Mouse (Mus musculus) MEL (cell line): ENCODE measurements around the gene Anapc10. TPM values are rescaled to one million over a fixed set of nuclear protein-coding genes. Genes with fewer than 3 reads are reported as not detected.

Source experiments
- DNase-seq: peaks from one replicate; pipeline ENCODE4 v3.0.0; 2011; ENCODE audit warnings: low read depth, low spot score
- H3K27ac ChIP-seq: 2 replicates; pipeline ENCODE4 v1.5.1; 2012; ENCODE audit warnings: low read depth, mild to moderate bottlenecking, control low read depth, low read length, moderate library complexity; ENCODE audit not compliant: control insufficient read depth
- H3K27me3 ChIP-seq, 2 experiments: fragments of 150-350 bp in 1 of 2; sonication (generic) in 1 of 2; 2 replicates each; pipeline ENCODE4 v1.6.1; 2012; ENCODE audit warnings: low read length in 2 of 2, mild to moderate bottlenecking in 2 of 2, improper control_type of control experiment in 1 of 2, moderate library complexity in 1 of 2; ENCODE audit not compliant: insufficient read depth in 2 of 2, control insufficient read depth in 1 of 2
- H3K36me3 ChIP-seq, 2 experiments: 2 replicates each; pipeline ENCODE4 v1.6.1; 2012 to 2014; ENCODE audit warnings: low read length in 2 of 2, improper control_type of control experiment in 1 of 2, inconsistent platforms in 1 of 2, mild to moderate bottlenecking in 1 of 2; ENCODE audit not compliant: insufficient read depth in 2 of 2, control insufficient read depth in 1 of 2
- H3K4me1 ChIP-seq, 2 experiments: fragments of 150-350 bp in 1 of 2; sonication (generic) in 1 of 2; 2 replicates each; pipeline ENCODE4 v1.6.1; 2012; ENCODE audit warnings: low read length in 2 of 2, improper control_type of control experiment in 1 of 2, mild to moderate bottlenecking in 1 of 2; ENCODE audit not compliant: insufficient read depth in 2 of 2, control insufficient read depth in 1 of 2
- H3K4me3 ChIP-seq, 2 experiments: fragments of 150-350 bp in 1 of 2; sonication (generic) in 1 of 2; 2 replicates each; pipeline ENCODE4 v1.5.1; 2012; ENCODE audit warnings: low read depth in 2 of 2, low read length in 2 of 2, mild to moderate bottlenecking in 2 of 2, moderate library complexity in 2 of 2, control low read depth in 1 of 2, improper control_type of control experiment in 1 of 2; ENCODE audit not compliant: control insufficient read depth in 1 of 2, insufficient read depth in 1 of 2
- H3K79me2 ChIP-seq: 2 replicates; pipeline ENCODE4 v1.6.1; 2012; ENCODE audit warnings: mild to moderate bottlenecking, low read length, moderate library complexity; ENCODE audit not compliant: control insufficient read depth, poor library complexity, insufficient read depth
- H3K9ac ChIP-seq: 2 replicates; pipeline ENCODE4 v1.6.1; 2012; ENCODE audit warnings: low read depth, mild to moderate bottlenecking, control low read depth, low read length, moderate library complexity; ENCODE audit not compliant: control insufficient read depth, poor library complexity, severe bottlenecking
- H3K9me3 ChIP-seq: fragments of 150-350 bp; sonication (generic); replicated peaks from 2 replicates; pipeline ENCODE4 v1.6.1; 2012; ENCODE audit warnings: mild to moderate bottlenecking, low read length, improper control_type of control experiment, moderate library complexity; ENCODE audit not compliant: insufficient read depth
- BHLHE40 ChIP-seq: IDR thresholded peaks from 2 replicates; pipeline ENCODE4 v1.6.1; 2012; ENCODE audit warnings: low read depth, mild to moderate bottlenecking, inconsistent platforms, low read length, improper control_type of control experiment, borderline replicate concordance
- CHD1 ChIP-seq: IDR thresholded peaks from 2 replicates; pipeline ENCODE4 v1.6.1; 2012; ENCODE audit warnings: low read depth, mild to moderate bottlenecking, inconsistent platforms, low read length, improper control_type of control experiment
- CHD2 ChIP-seq: IDR thresholded peaks from 2 replicates; pipeline ENCODE4 v1.6.1; 2011; ENCODE audit warnings: low read length, improper control_type of control experiment
- CTCF ChIP-seq, 3 experiments: IDR thresholded peaks in 2 of 3; conservative IDR thresholded peaks in 1 of 3; 2 replicates each; pipeline ENCODE4 v1.5.1; 2011 to 2012; ENCODE audit warnings: low read length in 3 of 3, low read depth in 2 of 3, mild to moderate bottlenecking in 2 of 3, improper control_type of control experiment in 1 of 3, inconsistent platforms in 1 of 3, mixed read lengths in 1 of 3, moderate library complexity in 1 of 3; ENCODE audit not compliant: control insufficient read depth in 1 of 3, insufficient read depth in 1 of 3, poor library complexity in 1 of 3, severe bottlenecking in 1 of 3
- ELF1 ChIP-seq: IDR thresholded peaks from 2 replicates; pipeline ENCODE4 v1.6.1; 2014; ENCODE audit warnings: low read depth, mild to moderate bottlenecking, inconsistent platforms, low read length, improper control_type of control experiment, moderate library complexity
- EP300 ChIP-seq, 2 experiments: IDR thresholded peaks; 2 replicates each; pipeline ENCODE4 v1.6.1; 2011; ENCODE audit warnings: improper control_type of control experiment in 2 of 2, low read length in 2 of 2, low read depth in 1 of 2, mild to moderate bottlenecking in 1 of 2
- ETS1 ChIP-seq: IDR thresholded peaks from 2 replicates; pipeline ENCODE4 v1.6.1; 2012; ENCODE audit warnings: low read depth, mild to moderate bottlenecking, inconsistent platforms, low read length, improper control_type of control experiment, moderate library complexity
- GABPA ChIP-seq: IDR thresholded peaks from 2 replicates; pipeline ENCODE4 v1.6.1; 2012; ENCODE audit warnings: low read depth, mild to moderate bottlenecking, inconsistent platforms, low read length, improper control_type of control experiment, moderate library complexity
- GATA1 ChIP-seq: IDR thresholded peaks from 2 replicates; pipeline ENCODE4 v1.6.1; 2011; ENCODE audit warnings: low read depth, low read length, improper control_type of control experiment
- JUND ChIP-seq: IDR thresholded peaks from 2 replicates; pipeline ENCODE4 v1.6.1; 2011; ENCODE audit warnings: low read depth, mild to moderate bottlenecking, improper control_type of control experiment, low read length
- KAT2A ChIP-seq: conservative IDR thresholded peaks from 2 replicates; pipeline ENCODE4 v1.6.1; 2012; ENCODE audit warnings: low read depth, low read length, improper control_type of control experiment, inconsistent platforms
- MAFK ChIP-seq: IDR thresholded peaks from 2 replicates; pipeline ENCODE4 v1.6.1; 2011; ENCODE audit warnings: low read depth, mild to moderate bottlenecking, low read length, improper control_type of control experiment, borderline replicate concordance
- MAZ ChIP-seq: IDR thresholded peaks from 2 replicates; pipeline ENCODE4 v1.6.1; 2012; ENCODE audit warnings: low read depth, mild to moderate bottlenecking, inconsistent platforms, low read length, improper control_type of control experiment
- MXI1 ChIP-seq: IDR thresholded peaks from 2 replicates; pipeline ENCODE4 v1.6.1; 2011; ENCODE audit warnings: mild to moderate bottlenecking, low read depth, low read length, improper control_type of control experiment
- MYB ChIP-seq: IDR thresholded peaks from 2 replicates; pipeline ENCODE4 v1.6.1; 2011; ENCODE audit warnings: mild to moderate bottlenecking, low read depth, low read length, improper control_type of control experiment
- MYC ChIP-seq: IDR thresholded peaks from 2 replicates; pipeline ENCODE4 v1.6.1; 2011; ENCODE audit warnings: low read depth, mild to moderate bottlenecking, low read length, improper control_type of control experiment, moderate library complexity
- NELFE ChIP-seq: IDR thresholded peaks from 2 replicates; pipeline ENCODE4 v1.6.1; 2011; ENCODE audit warnings: low read depth, low read length, improper control_type of control experiment
- NRF1 ChIP-seq: IDR thresholded peaks from 2 replicates; pipeline ENCODE4 v1.6.1; 2014; ENCODE audit warnings: low read depth, mild to moderate bottlenecking, inconsistent platforms, low read length, improper control_type of control experiment, moderate library complexity; ENCODE audit not compliant: poor library complexity, insufficient read depth, severe bottlenecking
- POLR2A ChIP-seq, 2 experiments: IDR thresholded peaks; 2 replicates each; pipeline ENCODE4 v1.6.1; 2011 to 2012; ENCODE audit warnings: low read length in 2 of 2, mild to moderate bottlenecking in 2 of 2, control low read depth in 1 of 2, improper control_type of control experiment in 1 of 2, low read depth in 1 of 2, moderate library complexity in 1 of 2; ENCODE audit not compliant: control insufficient read depth in 1 of 2, insufficient read depth in 1 of 2, poor library complexity in 1 of 2
- POLR2AphosphoS2 ChIP-seq: IDR thresholded peaks from 2 replicates; pipeline ENCODE4 v1.6.1; 2011; ENCODE audit warnings: low read length, improper control_type of control experiment
- POLR2AphosphoS5 ChIP-seq: IDR thresholded peaks from 2 replicates; pipeline ENCODE4 v1.6.1; 2012; ENCODE audit warnings: low read depth, borderline replicate concordance, mild to moderate bottlenecking, inconsistent platforms, low read length, moderate library complexity, mixed read lengths
- RAD21 ChIP-seq: IDR thresholded peaks from 2 replicates; pipeline ENCODE4 v1.6.1; 2011; ENCODE audit warnings: mild to moderate bottlenecking, low read depth, low read length, improper control_type of control experiment
- SIN3A ChIP-seq: IDR thresholded peaks from 2 replicates; pipeline ENCODE4 v1.6.1; 2012; ENCODE audit warnings: low read length, improper control_type of control experiment, inconsistent platforms
- SMC3 ChIP-seq: IDR thresholded peaks from 2 replicates; pipeline ENCODE4 v1.6.1; 2011; ENCODE audit warnings: low read depth, low read length, improper control_type of control experiment
- TAL1 ChIP-seq: IDR thresholded peaks from 2 replicates; pipeline ENCODE4 v1.6.1; 2012; ENCODE audit warnings: mild to moderate bottlenecking, inconsistent platforms, low read length, moderate library complexity, mixed read lengths
- TBP ChIP-seq: IDR thresholded peaks from 2 replicates; pipeline ENCODE4 v1.8.0; 2011; ENCODE audit warnings: low read depth, low read length, improper control_type of control experiment
- TCF12 ChIP-seq: IDR thresholded peaks from 2 replicates; pipeline ENCODE4 v1.6.1; 2014; ENCODE audit warnings: low read depth, mild to moderate bottlenecking, inconsistent platforms, low read length, improper control_type of control experiment, moderate library complexity
- UBTF ChIP-seq: IDR thresholded peaks from 2 replicates; pipeline ENCODE4 v1.6.1; 2012; ENCODE audit warnings: low read depth, mild to moderate bottlenecking, inconsistent platforms, low read length, improper control_type of control experiment, moderate library complexity, borderline replicate concordance; ENCODE audit not compliant: insufficient read depth
- USF1 ChIP-seq: IDR thresholded peaks from 2 replicates; pipeline ENCODE4 v1.6.1; 2014; ENCODE audit warnings: low read depth, mild to moderate bottlenecking, inconsistent platforms, low read length, improper control_type of control experiment, moderate library complexity
- USF2 ChIP-seq, 2 experiments: IDR thresholded peaks; 2 replicates each; pipeline ENCODE4 v1.6.1; 2011 to 2012; ENCODE audit warnings: improper control_type of control experiment in 2 of 2, low read length in 2 of 2, borderline replicate concordance in 1 of 2, inconsistent platforms in 1 of 2, low read depth in 1 of 2, mild to moderate bottlenecking in 1 of 2; ENCODE audit not compliant: insufficient read depth in 1 of 2
- ZC3H11A ChIP-seq: IDR thresholded peaks from 2 replicates; pipeline ENCODE4 v1.6.1; 2012; ENCODE audit warnings: low read depth, mild to moderate bottlenecking, inconsistent platforms, low read length, improper control_type of control experiment
- ZKSCAN1 ChIP-seq: IDR thresholded peaks from 2 replicates; pipeline ENCODE4 v1.6.1; 2012; ENCODE audit warnings: low read depth, mild to moderate bottlenecking, inconsistent platforms, low read length, improper control_type of control experiment, moderate library complexity
- ZMIZ1 ChIP-seq: IDR thresholded peaks from 2 replicates; pipeline ENCODE4 v1.6.1; 2012; ENCODE audit warnings: low read depth, mild to moderate bottlenecking, inconsistent platforms, low read length, improper control_type of control experiment, moderate library complexity
- ZNF384 ChIP-seq: IDR thresholded peaks from 2 replicates; pipeline ENCODE4 v1.6.1; 2012; ENCODE audit warnings: low read depth, mild to moderate bottlenecking, inconsistent platforms, low read length, improper control_type of control experiment
- polyA plus RNA-seq, 2 experiments: library from polyadenylated mRNA; stranded (reverse) in 1 of 2; unstranded in 1 of 2; fragments of >175 nt in 1 of 2; fragments of >200 nt in 1 of 2; gene quantifications; 2 replicates each; pipeline versions ENCODE4 v1.2.1 to v1.2.4; 2012; ENCODE audit warnings: low replicate concordance in 2 of 2, low read depth in 1 of 2; ENCODE audit not compliant: insufficient read length in 2 of 2, insufficient read depth in 1 of 2, missing spikeins in 1 of 2
- total RNA-seq: library from RNA; depleted of rRNA; stranded (reverse); fragments of 300-350 nt; gene quantifications from 2 replicates; pipeline ENCODE4 v1.2.3, GENCODE M21; 2012; rRNA removed

The Anapc10 gene
- 16.2 and 17.2 TPM in 2 replicates for total RNA-seq
- 10 to 100 TPM in 1 of 2 experiments, not detected in 1; 19.1 TPM for polyA plus RNA-seq

GRCm38 (mm10) chr8:79711064-79711961 lies at the start of gene Anapc10, which contains the start of gene Abce1:
TSS of gene Anapc10 (plus strand) at chr8:79711820.
TSS of gene Abce1 (minus strand) at chr8:79711740.
- H3K27ac ChIP-seq, result peak within 1 kb of the TSS; percentile 81
- peaks cover 12 to 16% of the 10 kb centered on the region in 2 experiments for H3K36me3 ChIP-seq
- peak; percentile 99 for DNase-seq
- H3K9ac ChIP-seq, result peak within 1 kb of the TSS; percentile 98
- peak within 1 kb of the TSS; percentile 94 to 98 for H3K4me3 ChIP-seq
- H3K79me2 ChIP-seq, result peaks cover 35% of the 10 kb centered on the region
- no peaks in the 10 kb centered on the region for H3K27me3 ChIP-seq
- H3K9me3 ChIP-seq, result no peaks in the 10 kb centered on the region
- H3K4me1 ChIP-seq, result peaks cover 6% of the 10 kb centered on the region in 2 experiments
- peak; percentile 69 for TF ChIP-seq TCF12
- TF ChIP-seq ETS1, result peak; percentile 36; the same call in 1 of the 2 replicates
- no peak for TF ChIP-seq TAL1
- TF ChIP-seq RAD21, result no peak
- no peak for TF ChIP-seq CHD2
- TF ChIP-seq TBP, result peak; percentile 88
- peak; percentile 60; the same call in 1 of the 2 replicates for TF ChIP-seq POLR2AphosphoS2
- TF ChIP-seq KAT2A, result peak; percentile 83
- TF ChIP-seq ZNF384, result no peak
- no peak for TF ChIP-seq MYB
- peak; percentile 39; the same call in 1 of the 2 replicates for TF ChIP-seq JUND
- TF ChIP-seq CTCF (IDR thresholded peaks at IDR 0.05 in 2 of 3, conservative IDR thresholded peaks at IDR 0.05 in 1 of 3; ENCODE audit: control insufficient read depth in 1 of 3, insufficient read depth in 1 of 3, low read depth in 2 of 3, low read length in 3 of 3, poor library complexity in 1 of 3, severe bottlenecking in 1 of 3), result no peak
- TF ChIP-seq MAZ, result peak; percentile 51; the same call in 1 of the 2 replicates
- TF ChIP-seq POLR2AphosphoS5, result peak; percentile 82; the same call in 1 of the 2 replicates
- TF ChIP-seq UBTF, result no peak
- peak; percentile 85 for TF ChIP-seq ELF1
- TF ChIP-seq ZKSCAN1, result no peak
- TF ChIP-seq MYC, result peak; percentile 98
- peak; percentile 16; the same call in 1 of the 2 replicates for TF ChIP-seq GABPA
- TF ChIP-seq BHLHE40, result no peak
- no peak for TF ChIP-seq USF2 (IDR thresholded peaks at IDR 0.05; ENCODE audit: borderline replicate concordance in 1 of 2, insufficient read depth in 1 of 2, low read depth in 1 of 2, low read length in 2 of 2)
- TF ChIP-seq CHD1, result no peak
- peak; percentile 75 to 91 for TF ChIP-seq POLR2A (IDR thresholded peaks at IDR 0.05; ENCODE audit: control insufficient read depth in 1 of 2, insufficient read depth in 1 of 2, low read depth in 1 of 2, low read length in 2 of 2, poor library complexity in 1 of 2)
- no peak for TF ChIP-seq MAFK
- TF ChIP-seq NRF1, result peak; percentile 91
- TF ChIP-seq NELFE, result peak; percentile 86
- TF ChIP-seq MXI1, result peak; percentile 94
- no peak for TF ChIP-seq EP300 (IDR thresholded peaks at IDR 0.05; ENCODE audit: low read depth in 1 of 2, low read length in 2 of 2)
- no peak for TF ChIP-seq GATA1
- TF ChIP-seq ZC3H11A, result peak; percentile 10; the same call in 1 of the 2 replicates
- TF ChIP-seq SIN3A, result peak; percentile 97
- TF ChIP-seq USF1, result peak; percentile 42; the same call in 1 of the 2 replicates
- TF ChIP-seq ZMIZ1, result peak; percentile 53; the same call in 1 of the 2 replicates
- TF ChIP-seq SMC3, result no peak
